Mouse (Mus musculus) adrenal gland, postnatal 10 days (tissue): ENCODE results near the gene C1rb. TPM values are rescaled to one million over a fixed set of nuclear protein-coding genes. Genes with fewer than 3 reads are reported as not detected.
A peak's percentile ranks its signal among the peaks of the same experiment; 100 is the strongest.
"Not testable (repeated sequence)": the region's sequence is repeated elsewhere in the genome, so short reads cannot be mapped to it uniquely, and the experiment has no call there.

Experiments used
- DNase-seq: peaks from one replicate; pipeline ENCODE4 v3.0.0; 2021; ENCODE audit warnings: mixed read lengths
- total RNA-seq, 2 experiments: library from RNA; stranded (reverse); gene quantifications; 2 replicates each; pipeline ENCODE4 v1.2.3; 2021

C1rb gene
- total RNA-seq, 2 experiments from 2014 or later: 4.7 to 5.1 TPM

- no peak for DNase-seq
Observed at GRCm38 (mm10) chr6:124593121-124593520, 23.0 kb downstream of the C1rb start.

- DNase-seq: peak; percentile 26
Observed at GRCm38 (mm10) chr6:124602031-124602430, 31.9 kb downstream of the C1rb start.

GRCm38 (mm10) chr6:124625612-124626011, 55.5 kb downstream of the C1rb start:
- DNase-seq: no peak

GRCm38 (mm10) chr6:124626184-124626583, 56.1 kb downstream of the C1rb start:
- DNase-seq: not testable (repeated sequence)

- no peak for DNase-seq
Observed at GRCm38 (mm10) chr6:124630763-124631162, 60.7 kb downstream of the C1rb start.

Other genes starting within 250 kb of the C1rb start
- gene Pex5, start 155.2 kb upstream of the C1rb start, total RNA-seq: 100 to 1,000 TPM in 1 of 2 experiments, 10 to 100 TPM in 1; 93.1 to 104 TPM
- 10 to 100 TPM; 78.7 to 79.4 TPM for gene Clstn3, start 105.5 kb upstream of the C1rb start, total RNA-seq
- gene C1rl, start 77.2 kb upstream of the C1rb start, total RNA-seq: 10 to 100 TPM; 16.0 to 21.7 TPM
- gene C1ra, start 57.9 kb upstream of the C1rb start, total RNA-seq: 10 to 100 TPM; 40.4 to 51.1 TPM
- gene C1s1, start 27.9 kb upstream of the C1rb start, total RNA-seq: 100 to 1,000 TPM in 1 of 2 experiments, 10 to 100 TPM in 1; 76.9 to 105 TPM
- 1 to 10 TPM; 2.5 to 4.2 TPM for gene C1s2, start 65.8 kb downstream of the C1rb start, total RNA-seq
- gene Lpcat3, start 92.7 kb downstream of the C1rb start, total RNA-seq: 10 to 100 TPM; 80.8 to 85.7 TPM
- gene Emg1, start 141.9 kb downstream of the C1rb start, total RNA-seq: 10 to 100 TPM; 85.5 to 94.1 TPM
- gene Phb2, start 142.0 kb downstream of the C1rb start, total RNA-seq: 100 to 1,000 TPM; 452 to 487 TPM
- 10 to 100 TPM; 13.0 to 13.5 TPM for gene Ptpn6, start 168.4 kb downstream of the C1rb start, total RNA-seq
- 100 to 1,000 TPM; 321 to 324 TPM for gene Grcc10, start 171.1 kb downstream of the C1rb start, total RNA-seq
- 1 to 10 TPM in 1 of 2 experiments, not detected in 1; 1.1 TPM for gene Gm45234, start 185.7 kb downstream of the C1rb start, total RNA-seq
- gene Atn1, start 186.2 kb downstream of the C1rb start, total RNA-seq: 10 to 100 TPM; 64.0 to 71.5 TPM
- gene Eno2, start 199.4 kb downstream of the C1rb start, total RNA-seq: 10 to 100 TPM; 13.0 to 21.0 TPM
- under 1 TPM in 1 of 2 experiments, not detected in 1; 0.72 TPM for gene Lrrc23, start 209.4 kb downstream of the C1rb start, total RNA-seq
- gene Spsb2, start 238.4 kb downstream of the C1rb start, total RNA-seq: 10 to 100 TPM; 11.7 to 15.2 TPM
- 100 to 1,000 TPM; 504 to 601 TPM for gene Tpi1, start 244.0 kb downstream of the C1rb start, total RNA-seq